Mouse (Mus musculus): ENCODE measurements around the gene Tspan4. TPM values are rescaled to one million over a fixed set of nuclear protein-coding genes. Genes with fewer than 3 reads are reported as not detected.

The Tspan4 gene
- polyA plus RNA-seq, 1 experiment from 2014 or later, result 91.2 TPM

GRCm38 (mm10) chr7:141465388-141466044, 9.5 kb upstream of the Tspan4 start:
- Histone ChIP-seq H3K4me3 (ENCODE audit: low read length) (no peak overlapping the region), H3K36me3 (ENCODE audit: control insufficient read depth, insufficient read depth, low read length) (peaks cover 8% of the 10 kb centered on the region), H3K27ac (ENCODE audit: low read length) (no peak overlapping the region), H3K9ac (ENCODE audit: low read length) (peak overlapping the region; percentile 32; the same call in 1 of the 2 replicates), H3K9me3 (ENCODE audit: control insufficient read depth, low read length) (no peaks in the 10 kb centered on the region), H3K4me2 (ENCODE audit: low read depth, low read length) (peak overlapping the region; percentile 46; the same call in 1 of the 2 replicates), H3K4me1 (replicated peaks; ENCODE audit: control insufficient read depth, insufficient read depth, low read length) (peaks cover 65% of the 10 kb centered on the region), H3K27me3 (ENCODE audit: control insufficient read depth, insufficient read depth, low read depth, low read length) (peaks cover 38% of the 10 kb centered on the region)
- no peak for ATAC-seq (ENCODE audit: low read depth)
- WGBS, result 39% methylated on average over 8 of the region's 10 CpGs

- 64% methylated on average over 7 of the region's 7 CpGs for WGBS
- no peak overlapping the region for H3K27ac ChIP-seq (ENCODE audit: low read length)
- no peaks in the 10 kb centered on the region for H3K9me3 ChIP-seq (ENCODE audit: control insufficient read depth, low read length)
- H3K4me2 ChIP-seq (ENCODE audit: low read depth, low read length), result no peak overlapping the region
- peaks cover 60% of the 10 kb centered on the region for H3K4me1 ChIP-seq (replicated peaks; ENCODE audit: control insufficient read depth, insufficient read depth, low read length)
- peaks cover 33% of the 10 kb centered on the region for H3K27me3 ChIP-seq (ENCODE audit: control insufficient read depth, insufficient read depth, low read depth, low read length)
- no peak overlapping the region for H3K9ac ChIP-seq (ENCODE audit: low read length)
- peaks cover 13% of the 10 kb centered on the region for H3K36me3 ChIP-seq (ENCODE audit: control insufficient read depth, insufficient read depth, low read length)
- ATAC-seq (ENCODE audit: low read depth), result no peak
- no peak overlapping the region for H3K4me3 ChIP-seq (ENCODE audit: low read length)
Measured at GRCm38 (mm10) chr7:141466045-141466394, 9.0 kb upstream of the Tspan4 start.

GRCm38 (mm10) chr7:141466607-141467148, 8.4 kb upstream of the Tspan4 start:
- 57% methylated on average over 10 of the region's 10 CpGs for WGBS
- H3K36me3 ChIP-seq (ENCODE audit: control insufficient read depth, insufficient read depth, low read length), result peaks cover 19% of the 10 kb centered on the region
- peak overlapping the region; percentile 83 for H3K4me3 ChIP-seq (ENCODE audit: low read length)
- no peak for ATAC-seq (ENCODE audit: low read depth)
- peak overlapping the region; percentile 37; the same call in 1 of the 2 replicates for H3K27ac ChIP-seq (ENCODE audit: low read length)
- H3K27me3 ChIP-seq (ENCODE audit: control insufficient read depth, insufficient read depth, low read depth, low read length), result peaks cover 30% of the 10 kb centered on the region
- H3K4me2 ChIP-seq (ENCODE audit: low read depth, low read length), result peak overlapping the region; percentile 90
- H3K9ac ChIP-seq (ENCODE audit: low read length), result peak overlapping the region; percentile 90
- peaks cover 54% of the 10 kb centered on the region for H3K4me1 ChIP-seq (replicated peaks; ENCODE audit: control insufficient read depth, insufficient read depth, low read length)
- H3K9me3 ChIP-seq (ENCODE audit: control insufficient read depth, low read length), result no peaks in the 10 kb centered on the region

- peak; percentile 86 for ATAC-seq (ENCODE audit: low read depth)
- under 1% methylated on average over 52 of the region's 52 CpGs for WGBS
- Histone ChIP-seq H3K9me3 (ENCODE audit: control insufficient read depth, low read length) (no peaks in the 10 kb centered on the region), H3K36me3 (ENCODE audit: control insufficient read depth, insufficient read depth, low read length) (peaks cover 24% of the 10 kb centered on the region), H3K4me1 (replicated peaks; ENCODE audit: control insufficient read depth, insufficient read depth, low read length) (peaks cover 46% of the 10 kb centered on the region), H3K4me3 (ENCODE audit: low read length) (peak within 1 kb of the TSS; percentile 83), H3K9ac (ENCODE audit: low read length) (peak within 1 kb of the TSS; percentile 90), H3K27me3 (ENCODE audit: control insufficient read depth, insufficient read depth, low read depth, low read length) (peaks cover 23% of the 10 kb centered on the region), H3K27ac (ENCODE audit: low read length) (peak within 1 kb of the TSS; percentile 81), H3K4me2 (ENCODE audit: low read depth, low read length) (peak within 1 kb of the TSS; percentile 90)
Measured at GRCm38 (mm10) chr7:141467230-141468030, 7.6 kb upstream of the Tspan4 start, which contains the start of gene Cd151. TSS of gene Cd151 (plus strand) at chr7:141467392.

- peak overlapping the region; percentile 83 for H3K4me3 ChIP-seq (ENCODE audit: low read length)
- ATAC-seq (ENCODE audit: low read depth), result peak; percentile 8; the same call in 1 of the 2 replicates
- peak overlapping the region; percentile 90 for H3K9ac ChIP-seq (ENCODE audit: low read length)
- H3K27me3 ChIP-seq (ENCODE audit: control insufficient read depth, insufficient read depth, low read depth, low read length), result peaks cover 21% of the 10 kb centered on the region
- H3K36me3 ChIP-seq (ENCODE audit: control insufficient read depth, insufficient read depth, low read length), result peaks cover 26% of the 10 kb centered on the region
- no peaks in the 10 kb centered on the region for H3K9me3 ChIP-seq (ENCODE audit: control insufficient read depth, low read length)
- peak overlapping the region; percentile 90 for H3K4me2 ChIP-seq (ENCODE audit: low read depth, low read length)
- WGBS, result 9% methylated on average over 5 of the region's 5 CpGs
- peaks cover 44% of the 10 kb centered on the region for H3K4me1 ChIP-seq (replicated peaks; ENCODE audit: control insufficient read depth, insufficient read depth, low read length)
- H3K27ac ChIP-seq (ENCODE audit: low read length), result peak overlapping the region; percentile 81
Measured at GRCm38 (mm10) chr7:141468164-141468521, 6.9 kb upstream of the Tspan4 start.

GRCm38 (mm10) chr7:141468522-141469211, 6.4 kb upstream of the Tspan4 start:
- 1% methylated on average over 8 of the region's 8 CpGs for WGBS
- H3K9me3 ChIP-seq (ENCODE audit: control insufficient read depth, low read length), result no peaks in the 10 kb centered on the region
- H3K36me3 ChIP-seq (ENCODE audit: control insufficient read depth, insufficient read depth, low read length), result peaks cover 26% of the 10 kb centered on the region
- peaks cover 46% of the 10 kb centered on the region for H3K4me1 ChIP-seq (replicated peaks; ENCODE audit: control insufficient read depth, insufficient read depth, low read length)
- H3K4me3 ChIP-seq (ENCODE audit: low read length), result peak overlapping the region; percentile 83
- peak overlapping the region; percentile 81 for H3K27ac ChIP-seq (ENCODE audit: low read length)
- peak; percentile 71 for ATAC-seq (ENCODE audit: low read depth)
- H3K27me3 ChIP-seq (ENCODE audit: control insufficient read depth, insufficient read depth, low read depth, low read length), result peaks cover 15% of the 10 kb centered on the region
- H3K4me2 ChIP-seq (ENCODE audit: low read depth, low read length), result peak overlapping the region; percentile 90
- peak overlapping the region; percentile 90 for H3K9ac ChIP-seq (ENCODE audit: low read length)

- Histone ChIP-seq H3K36me3 (ENCODE audit: control insufficient read depth, insufficient read depth, low read length) (peaks cover 26% of the 10 kb centered on the region), H3K9ac (ENCODE audit: low read length) (peak overlapping the region; percentile 90), H3K9me3 (ENCODE audit: control insufficient read depth, low read length) (no peaks in the 10 kb centered on the region), H3K4me1 (replicated peaks; ENCODE audit: control insufficient read depth, insufficient read depth, low read length) (peaks cover 49% of the 10 kb centered on the region), H3K27me3 (ENCODE audit: control insufficient read depth, insufficient read depth, low read depth, low read length) (peaks cover 8% of the 10 kb centered on the region), H3K4me2 (ENCODE audit: low read depth, low read length) (peak overlapping the region; percentile 90), H3K27ac (ENCODE audit: low read length) (peak overlapping the region; percentile 81), H3K4me3 (ENCODE audit: low read length) (peak overlapping the region; percentile 83)
- ATAC-seq (ENCODE audit: low read depth), result no peak
- WGBS, result 67% methylated on average over 6 of the region's 6 CpGs
Measured at GRCm38 (mm10) chr7:141469352-141469751, 5.7 kb upstream of the Tspan4 start.

GRCm38 (mm10) chr7:141469901-141470636, 5.0 kb upstream of the Tspan4 start:
- Histone ChIP-seq H3K9ac (ENCODE audit: low read length) (no peak overlapping the region; the same call in 1 of the 2 replicates), H3K4me2 (ENCODE audit: low read depth, low read length) (no peak overlapping the region), H3K27me3 (ENCODE audit: control insufficient read depth, insufficient read depth, low read depth, low read length) (peaks cover 3% of the 10 kb centered on the region; the same call in 1 of the 2 replicates), H3K4me1 (replicated peaks; ENCODE audit: control insufficient read depth, insufficient read depth, low read length) (peaks cover 43% of the 10 kb centered on the region), H3K9me3 (ENCODE audit: control insufficient read depth, low read length) (no peaks in the 10 kb centered on the region), H3K36me3 (ENCODE audit: control insufficient read depth, insufficient read depth, low read length) (peaks cover 26% of the 10 kb centered on the region), H3K4me3 (ENCODE audit: low read length) (no peak overlapping the region), H3K27ac (ENCODE audit: low read length) (no peak overlapping the region)
- ATAC-seq (ENCODE audit: low read depth), result no peak
- WGBS, result 87% methylated on average over 18 of the region's 18 CpGs
